Mouse (Mus musculus): ENCODE results near the gene Ptprt. TPM values are rescaled to one million over a fixed set of nuclear protein-coding genes. Genes with fewer than 3 reads are reported as not detected.

The Ptprt gene
- total RNA-seq, 2 experiments from 2014 or later: 0.84 to 1.00 TPM

DNA sequence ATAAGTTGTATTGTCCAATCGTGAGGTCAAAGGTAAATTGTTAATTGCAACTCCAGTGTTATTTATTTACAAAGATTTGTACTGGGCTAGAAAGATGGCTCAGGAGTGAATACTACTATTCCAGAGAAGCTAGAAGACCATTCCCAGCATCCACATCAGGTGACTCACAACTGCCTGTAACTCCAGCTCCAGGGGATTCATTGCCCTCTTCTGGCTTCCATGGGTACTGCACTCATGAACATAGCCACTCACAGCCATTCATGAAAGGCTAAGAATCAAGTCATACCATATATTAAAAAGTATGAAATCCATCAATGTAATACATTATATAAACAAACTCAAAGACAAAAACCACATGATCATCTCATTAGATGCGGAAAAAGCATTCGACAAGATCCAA lies 224.3 kb downstream of the Ptprt start:
- intact Hi-C loops (cut with DNase I; ENCODE audit: low total_unique reads): no loop called here
- no peak for DNase-seq

DNA sequence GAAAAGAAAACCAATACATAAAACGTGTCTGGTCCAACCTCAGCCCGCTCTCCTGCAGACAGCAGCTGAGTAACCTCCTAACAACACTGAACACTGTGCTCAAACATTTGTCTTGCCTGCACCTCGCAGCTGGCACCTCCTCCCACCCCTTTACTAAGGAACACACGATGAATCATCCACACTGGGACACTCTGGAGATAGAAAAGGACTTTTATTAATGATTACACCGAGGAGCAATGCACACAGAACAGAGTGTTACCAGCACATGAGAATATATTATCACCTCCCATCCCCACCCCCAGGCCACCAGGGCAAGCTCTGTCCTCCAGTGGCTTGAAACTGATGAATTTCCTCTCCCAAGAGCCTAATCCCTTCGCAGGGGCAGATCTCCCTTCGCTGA lies 230.8 kb downstream of the Ptprt start:
- DNase-seq: no peak
- intact Hi-C loops (cut with DNase I; ENCODE audit: low total_unique reads): no loop called here

DNA sequence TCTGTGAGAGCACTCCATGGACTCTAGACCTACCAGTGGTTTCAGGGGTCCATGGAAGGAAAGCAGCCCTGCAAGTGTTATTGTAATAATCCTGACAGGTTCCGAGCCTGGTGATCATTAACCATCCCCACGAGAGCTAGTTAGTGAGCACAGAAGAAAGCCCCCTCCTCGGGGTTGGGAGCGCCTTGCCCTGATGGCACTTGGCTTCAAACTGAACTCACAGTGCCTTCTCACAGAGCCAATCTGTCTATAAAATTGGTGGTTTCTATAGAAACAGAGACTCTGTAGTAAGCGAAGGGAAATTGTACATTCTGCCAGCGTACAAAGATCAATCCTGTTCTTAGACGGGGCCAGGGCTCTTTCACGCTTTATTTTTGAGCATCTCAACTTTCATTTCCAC lies 234.8 kb downstream of the Ptprt start:
- no peak for DNase-seq
- intact Hi-C loops (cut with DNase I; ENCODE audit: low total_unique reads): no loop called here

DNA sequence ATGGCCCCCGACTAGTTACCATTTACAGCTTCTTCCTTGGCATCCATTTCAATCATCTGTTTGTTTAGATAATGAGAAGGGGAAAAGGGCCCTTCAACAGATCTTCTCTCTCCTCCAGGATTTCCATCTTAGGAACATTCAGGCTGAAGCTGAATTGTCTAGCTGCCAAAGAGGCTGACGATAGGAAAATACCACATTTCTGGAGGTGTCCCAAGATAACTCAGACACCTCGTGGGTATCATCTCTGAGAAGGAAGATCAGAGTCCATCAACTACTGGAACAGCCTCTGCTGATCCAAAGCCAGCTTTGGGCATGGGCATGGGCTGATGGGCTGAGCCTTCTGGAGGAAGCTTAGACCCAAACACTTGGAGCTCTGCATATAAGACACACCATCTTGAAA lies 242.8 kb downstream of the Ptprt start:
- intact Hi-C loops (cut with DNase I; ENCODE audit: low total_unique reads): no loop called here
- no peak for DNase-seq

DNA sequence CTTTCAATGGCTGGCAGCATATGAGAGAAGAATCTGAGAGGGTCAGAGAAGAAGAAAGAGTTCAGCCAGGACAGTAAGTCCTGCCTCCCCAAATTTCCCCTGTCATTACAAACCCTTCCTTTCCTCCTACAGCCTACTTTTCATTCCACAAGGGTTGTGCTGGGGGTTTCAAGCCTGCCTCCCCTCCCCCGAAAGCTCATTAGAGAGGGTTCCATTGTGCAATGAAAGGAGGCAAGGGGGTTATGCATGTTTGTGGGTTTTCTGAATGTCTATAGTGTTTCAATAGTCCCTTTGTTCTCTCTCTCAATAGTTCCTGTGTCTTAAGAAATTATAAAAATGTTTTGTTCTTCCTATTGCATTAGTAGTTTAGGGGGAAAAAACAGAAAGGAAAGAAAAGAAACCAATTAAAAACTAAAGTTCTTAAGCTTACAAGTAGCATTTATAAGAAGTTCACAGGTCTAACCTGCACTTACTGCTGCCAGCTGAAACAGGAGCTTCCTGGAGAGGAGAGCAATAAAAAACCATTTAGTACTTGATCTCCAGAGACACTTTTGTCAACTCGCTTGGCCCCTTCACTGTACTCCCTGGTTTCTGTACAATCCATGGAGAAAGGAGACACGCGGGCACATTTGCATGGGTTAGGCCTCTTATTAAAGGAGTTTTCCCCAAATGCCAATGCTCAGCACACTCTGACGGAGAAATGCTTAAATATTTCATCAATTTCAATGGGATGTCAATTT lies 247.7 kb downstream of the Ptprt start:
- DNase-seq: no peak
- intact Hi-C loops (cut with DNase I; ENCODE audit: low total_unique reads): no loop called here

DNA sequence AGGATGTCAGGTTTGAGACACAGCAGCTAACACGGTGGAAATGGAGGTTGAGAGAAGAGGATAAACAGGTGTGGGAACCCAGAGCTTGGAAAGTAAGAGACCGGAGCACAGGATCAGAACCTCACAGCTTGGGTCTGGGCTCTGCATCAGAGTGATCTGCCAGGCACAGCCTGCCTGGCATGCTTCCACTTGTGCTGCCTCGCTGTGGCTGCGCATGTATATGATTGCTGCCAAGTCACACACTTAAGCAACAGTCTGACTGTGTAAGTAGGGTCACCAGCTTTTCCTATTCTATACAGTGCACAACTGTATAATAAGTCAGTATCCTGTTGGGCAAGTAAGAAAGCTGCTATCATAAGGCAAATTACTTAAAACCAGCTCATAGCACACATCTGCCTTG lies 249.9 kb downstream of the Ptprt start:
- intact Hi-C loops (cut with DNase I; ENCODE audit: low total_unique reads): no loop called here
- DNase-seq: no peak

DNA sequence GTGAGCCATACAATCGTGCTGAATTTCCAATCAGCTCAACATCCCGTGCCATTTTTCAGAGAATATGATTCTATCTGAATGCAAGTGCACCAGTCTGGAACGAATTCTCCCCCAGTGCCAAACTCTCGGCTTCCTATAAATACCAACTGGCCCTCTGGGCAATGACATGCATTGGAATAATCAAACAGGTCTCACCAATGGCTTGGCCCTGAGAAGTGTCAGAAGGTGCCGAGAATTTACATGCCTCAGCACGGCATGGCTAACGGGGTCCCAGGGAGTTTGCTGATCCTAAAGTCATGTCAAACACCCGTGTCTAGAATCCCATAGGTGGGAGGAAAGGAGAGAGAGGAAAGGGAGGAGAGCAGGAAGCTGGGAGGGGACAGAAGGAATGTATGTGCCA lies 251.7 kb downstream of the Ptprt start:
- intact Hi-C loops (cut with DNase I; ENCODE audit: low total_unique reads): no loop called here
- DNase-seq: no peak

DNA sequence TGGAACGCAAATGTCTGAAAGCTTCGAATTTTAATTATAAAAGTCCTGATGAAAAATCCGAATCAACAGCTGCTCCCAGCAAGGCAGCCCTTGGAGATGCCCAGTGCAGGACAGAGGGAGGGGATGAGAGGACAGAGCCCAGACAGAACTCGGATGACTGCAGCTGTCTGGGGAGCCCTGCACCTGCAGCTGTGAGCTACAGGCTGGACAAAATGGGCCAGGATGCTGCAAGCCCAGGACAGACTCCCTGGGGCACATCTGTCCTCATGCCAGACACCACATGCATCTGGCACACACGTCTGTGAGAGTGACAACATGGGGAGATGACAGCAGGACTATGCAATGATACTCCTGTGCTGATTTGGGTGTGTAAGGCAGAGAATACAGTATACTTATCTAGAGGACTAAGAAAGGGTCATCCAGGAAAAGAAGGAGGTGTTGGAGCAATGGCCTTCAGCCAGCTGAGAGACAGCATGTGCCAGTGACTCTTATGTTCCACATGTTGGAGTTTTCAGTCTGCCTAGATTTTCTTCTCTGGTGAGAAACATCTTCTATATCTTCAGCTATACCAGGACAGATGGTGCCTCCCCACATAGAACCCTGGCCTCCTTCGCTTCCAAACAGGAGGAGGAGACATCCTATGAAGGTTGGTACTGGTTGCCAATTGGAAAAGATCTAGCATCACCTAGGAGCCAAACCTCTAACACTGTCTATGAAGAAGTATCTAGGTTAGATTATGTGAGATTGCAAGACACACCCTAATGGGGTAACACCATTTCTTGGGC lies 259.4 kb downstream of the Ptprt start:
- intact Hi-C loops (cut with DNase I; ENCODE audit: low total_unique reads): no loop called here
- peak; percentile 5 for DNase-seq

DNA sequence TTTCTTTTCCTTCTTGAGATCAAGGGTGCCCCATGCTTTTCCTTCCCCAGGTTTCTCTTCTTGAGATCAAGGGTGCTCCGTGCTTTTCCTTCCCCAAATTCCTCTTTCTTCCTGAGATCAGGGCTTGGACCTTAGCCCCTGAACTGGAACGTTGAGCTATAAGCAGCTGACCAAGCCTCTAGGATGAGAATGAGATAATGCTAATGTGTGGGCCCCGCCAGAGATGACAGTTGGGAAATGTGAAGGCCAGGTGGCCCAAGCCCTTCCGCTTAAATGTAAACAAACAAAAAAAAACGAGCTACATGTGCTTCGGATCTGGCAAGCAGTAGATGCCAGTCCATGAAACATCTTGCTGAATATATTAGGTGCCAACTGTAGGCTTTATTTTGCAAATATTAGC lies 266.3 kb downstream of the Ptprt start:
- DNase-seq: no peak
- intact Hi-C loops (cut with DNase I; ENCODE audit: low total_unique reads): no loop called here

DNA sequence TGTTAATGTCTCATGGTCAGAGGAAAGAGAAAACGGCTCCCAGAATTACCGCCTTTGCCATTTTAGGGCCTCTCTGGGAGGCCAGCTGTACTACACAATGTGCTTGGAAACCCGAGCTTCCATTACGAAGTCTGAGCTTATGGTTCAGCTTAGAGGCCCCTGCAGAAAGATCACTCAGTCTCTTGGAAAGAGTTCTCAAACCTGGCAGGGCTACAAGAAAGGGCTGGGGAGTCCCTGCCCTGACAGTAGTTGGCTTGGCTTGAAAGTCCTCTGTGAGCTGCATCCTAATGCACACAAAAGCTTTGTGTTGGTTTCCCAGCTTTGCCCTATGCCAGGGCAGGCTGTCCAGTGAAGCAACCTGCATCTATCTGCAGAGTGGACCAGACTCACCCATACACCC lies 269.1 kb downstream of the Ptprt start:
- DNase-seq: no peak
- intact Hi-C loops (cut with DNase I; ENCODE audit: low total_unique reads): no loop called here

DNA sequence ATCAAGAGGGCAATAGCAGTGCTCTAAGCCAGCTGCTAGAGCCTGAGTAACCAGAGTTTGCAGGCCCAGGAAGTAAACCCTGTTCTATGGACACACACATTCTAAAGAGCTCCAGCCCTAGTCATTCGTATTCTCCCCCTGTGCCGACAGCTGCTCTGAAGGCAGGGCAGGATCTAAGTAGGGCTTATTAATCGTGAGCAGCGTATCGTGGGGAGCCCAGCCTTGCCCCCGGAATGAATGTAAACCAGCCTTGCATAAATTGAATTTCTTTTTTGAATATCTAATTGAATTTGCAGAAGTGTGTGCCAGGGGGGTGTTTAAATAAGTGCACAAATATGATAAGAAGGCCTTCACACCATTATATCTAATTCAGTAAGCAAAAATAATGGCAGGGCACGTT lies 283.6 kb downstream of the Ptprt start:
- DNase-seq: no peak
- intact Hi-C loops (cut with DNase I; ENCODE audit: low total_unique reads): no loop called here

DNA sequence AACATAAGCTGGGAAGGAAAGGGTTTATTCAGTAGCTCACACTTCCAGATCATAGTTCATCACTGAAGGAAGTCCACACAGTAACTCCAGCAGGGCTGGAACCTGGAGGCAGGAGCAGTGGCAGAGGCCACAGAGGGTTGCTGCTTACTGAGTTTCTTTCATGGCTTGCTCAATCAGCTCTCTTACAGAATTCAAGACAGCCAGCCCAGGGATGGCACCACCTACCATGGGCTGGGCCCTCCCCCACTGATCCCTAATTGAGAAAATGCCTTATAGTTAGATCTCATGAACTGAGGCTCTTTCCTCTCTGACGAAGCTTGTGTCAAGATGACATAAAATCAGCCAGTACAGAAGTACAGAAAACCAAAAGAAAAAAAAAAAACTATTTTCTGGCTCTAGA lies 311.9 kb downstream of the Ptprt start:
- DNase-seq: no peak
- intact Hi-C loops (cut with DNase I; ENCODE audit: low total_unique reads): no loop called here

DNA sequence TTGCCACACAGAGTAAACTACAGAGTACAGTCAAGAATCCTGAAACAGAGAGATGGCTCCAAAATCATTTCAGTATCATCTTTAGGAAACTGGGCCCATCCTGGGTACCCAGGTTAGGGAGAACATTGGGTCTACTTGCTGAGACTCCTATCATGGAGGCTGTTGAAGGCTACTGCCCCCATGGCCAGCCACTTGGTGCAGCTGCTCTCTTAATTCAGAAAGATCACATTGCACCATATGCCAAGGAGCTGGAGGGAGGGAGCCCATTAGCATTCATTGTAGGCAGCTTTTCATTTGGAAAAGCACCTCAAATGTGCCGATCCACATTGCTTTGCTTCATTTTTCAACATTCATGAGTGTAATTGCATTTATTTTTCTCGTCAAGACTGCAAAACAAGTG lies 319.1 kb downstream of the Ptprt start:
- no peak for DNase-seq
- intact Hi-C loops (cut with DNase I; ENCODE audit: low total_unique reads): no loop called here

DNA sequence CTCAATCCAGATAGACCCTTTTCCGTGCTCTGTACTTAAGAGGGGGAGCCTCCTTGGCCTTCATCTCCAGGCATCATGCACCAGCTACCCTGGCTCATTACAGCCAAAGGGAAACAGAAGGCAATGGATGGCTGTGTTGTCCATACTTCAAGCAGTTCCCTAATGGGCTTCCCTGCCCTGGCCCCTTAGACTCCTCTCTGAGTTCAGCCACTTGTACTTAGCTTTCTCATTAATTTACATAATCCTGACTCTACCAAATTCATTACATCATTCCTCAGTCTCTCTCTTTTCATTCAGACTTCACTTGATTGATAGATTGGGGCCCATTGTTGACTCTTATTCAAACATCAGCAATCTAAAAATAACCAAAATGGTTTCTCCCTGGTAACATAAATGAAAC lies 320.7 kb downstream of the Ptprt start:
- intact Hi-C loops (cut with DNase I; ENCODE audit: low total_unique reads): no loop called here
- no peak for DNase-seq

DNA sequence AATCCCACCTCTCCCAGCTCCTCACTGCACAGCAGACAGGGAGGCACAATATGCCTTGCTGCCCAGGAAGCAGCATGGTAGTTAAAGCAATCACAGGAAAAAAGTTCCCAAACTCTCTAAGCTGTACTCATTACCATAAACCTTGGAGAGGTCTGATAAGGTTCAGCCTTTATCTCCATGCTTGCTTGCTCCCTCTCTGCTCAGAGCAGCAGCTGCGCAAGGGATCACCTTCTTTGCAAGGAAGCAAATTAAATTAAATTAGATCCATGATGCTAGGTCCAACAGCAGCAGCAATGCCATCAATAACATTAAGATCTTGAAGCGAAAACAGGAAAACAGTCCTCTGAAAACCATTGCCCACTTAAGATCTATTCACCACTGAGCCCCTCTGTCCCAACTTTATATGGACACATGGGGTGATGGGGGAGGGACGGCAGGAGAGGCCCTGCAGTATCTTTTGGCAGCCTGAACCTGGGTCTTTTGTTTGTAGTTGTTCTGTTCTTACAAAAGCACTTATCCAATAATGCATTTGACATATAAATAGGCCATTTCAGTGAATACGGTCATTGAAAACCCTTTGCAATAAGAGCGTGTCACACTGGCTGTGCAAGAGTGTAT lies 328.8 kb downstream of the Ptprt start:
- DNase-seq: no peak
- intact Hi-C loops (cut with DNase I; ENCODE audit: low total_unique reads): no loop called here

DNA sequence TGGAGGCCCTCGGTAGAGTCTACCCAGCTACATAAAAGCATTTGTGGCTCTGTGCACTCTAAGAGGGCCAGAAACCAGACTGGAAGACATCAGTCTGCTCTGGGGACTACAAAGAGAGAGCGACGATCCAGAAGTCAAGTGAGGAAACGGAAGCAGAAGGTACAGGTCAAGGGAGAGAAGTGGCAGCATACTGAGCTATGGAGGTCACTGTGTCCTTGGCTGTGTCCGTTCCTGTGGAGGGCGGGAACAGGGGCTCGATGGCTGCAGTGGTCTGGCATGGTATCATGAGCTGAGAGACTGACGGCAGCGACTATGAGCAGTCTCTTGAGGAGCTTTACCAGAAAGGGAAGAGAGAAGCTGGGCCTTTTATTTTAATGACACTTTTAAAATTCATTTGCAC lies 331.5 kb downstream of the Ptprt start:
- DNase-seq: no peak
- intact Hi-C loops (cut with DNase I; ENCODE audit: low total_unique reads): no loop called here

DNA sequence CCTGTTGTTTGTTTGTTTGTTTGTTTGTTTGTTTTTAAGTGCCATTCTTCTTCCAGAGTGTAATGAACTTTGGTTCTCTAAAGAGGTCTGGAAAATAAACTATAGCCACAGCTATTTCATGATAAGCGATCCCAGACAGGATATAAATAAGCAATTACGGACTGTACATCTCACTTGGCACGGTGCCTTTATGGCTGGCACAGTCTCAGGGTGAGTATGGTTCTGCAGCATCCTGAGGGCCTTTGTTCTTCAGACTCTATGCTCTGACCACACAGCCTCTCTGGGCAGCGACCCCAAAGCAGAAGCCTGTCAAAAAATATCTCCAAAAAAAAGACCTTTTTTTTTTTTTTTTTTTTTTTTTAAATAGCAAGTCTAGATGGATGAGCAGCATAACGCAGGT lies 338.5 kb downstream of the Ptprt start:
- intact Hi-C loops (cut with DNase I; ENCODE audit: low total_unique reads): no loop called here

DNA sequence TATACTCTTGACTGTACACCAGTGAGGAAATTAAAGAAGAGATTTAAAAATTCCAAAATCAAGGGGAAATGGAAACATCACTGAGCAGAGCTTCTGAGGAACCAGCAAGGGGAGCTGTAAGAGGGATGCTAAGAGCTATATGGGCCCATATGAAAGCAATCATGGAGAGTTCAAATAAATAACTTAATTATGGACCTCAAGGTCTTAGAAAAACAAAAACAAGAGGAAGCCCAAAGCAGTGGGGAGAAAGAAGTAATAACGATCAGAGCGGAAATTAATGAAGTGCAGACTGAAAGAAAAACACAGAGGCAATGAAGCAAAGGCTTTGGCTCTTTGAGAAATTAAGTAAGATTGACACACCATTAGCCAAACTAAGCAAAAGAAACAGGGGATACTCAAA lies 353.0 kb downstream of the Ptprt start:
- intact Hi-C loops (cut with DNase I; ENCODE audit: low total_unique reads): no loop called here

More for the DNA sequence above, 338.5 kb downstream of the Ptprt start:
- DNase-seq: no peak

DNA sequence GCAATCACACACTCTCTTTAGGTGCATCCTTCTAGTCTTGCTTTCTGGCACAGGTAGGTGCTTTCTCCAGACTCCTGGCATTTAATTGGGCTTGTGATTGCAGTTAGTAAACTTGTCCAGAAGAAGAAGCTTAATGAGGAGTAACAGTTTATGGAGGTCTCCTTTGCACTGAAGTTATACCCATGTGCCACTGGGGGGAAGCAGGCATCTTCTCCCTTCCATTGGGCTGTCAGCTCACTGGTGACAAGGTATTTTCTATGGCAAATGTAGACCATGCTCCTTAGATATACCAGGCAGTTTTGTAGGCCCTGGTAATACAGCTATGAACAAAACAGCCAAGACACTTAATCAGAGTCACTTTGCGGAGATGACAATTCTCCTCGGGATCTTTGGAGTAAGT lies 366.9 kb downstream of the Ptprt start:
- DNase-seq: no peak
- intact Hi-C loops (cut with DNase I; ENCODE audit: low total_unique reads): no loop called here

More for the DNA sequence above, 353.0 kb downstream of the Ptprt start:
- no peak for DNase-seq

DNA sequence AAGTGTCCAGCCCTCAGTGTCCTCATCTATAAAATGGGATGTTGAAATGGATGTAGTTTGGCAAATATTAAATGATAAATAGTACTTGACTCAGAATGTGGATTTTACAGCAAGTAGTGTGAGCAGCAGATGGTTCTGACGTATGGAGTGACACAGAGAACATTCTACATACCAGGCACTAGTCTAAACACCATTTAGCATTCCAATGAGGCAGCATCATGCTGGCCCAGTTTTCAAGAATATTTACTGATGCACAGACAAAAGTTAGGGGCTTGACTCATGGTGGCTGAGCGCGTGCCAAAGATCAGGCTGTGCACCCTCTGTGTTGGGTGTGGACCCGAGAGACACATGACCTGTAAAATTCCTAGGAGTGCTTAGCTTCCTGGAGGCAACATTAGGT lies 378.3 kb downstream of the Ptprt start:
- no peak for DNase-seq
- intact Hi-C loops (cut with DNase I; ENCODE audit: low total_unique reads): no loop called here

DNA sequence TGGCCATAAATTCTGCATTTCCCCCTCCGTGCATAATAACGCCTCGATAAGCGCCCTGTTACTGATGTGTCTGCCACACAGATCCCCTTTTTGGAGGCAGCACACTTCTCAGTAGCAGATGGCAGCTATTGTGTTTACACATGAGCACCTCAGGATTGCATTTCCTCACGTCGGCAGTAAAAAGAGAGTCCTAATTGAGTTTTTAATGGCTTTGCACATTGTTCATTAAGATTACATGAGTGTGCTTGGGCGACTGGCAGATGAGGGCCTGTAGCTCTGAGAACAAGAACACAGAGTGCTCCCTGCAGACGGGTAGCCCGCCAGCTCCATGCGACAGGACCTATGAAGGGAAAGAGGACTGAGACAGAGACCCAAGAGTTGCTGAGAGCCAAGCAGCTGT lies 378.8 kb downstream of the Ptprt start:
- DNase-seq: no peak
- intact Hi-C loops (cut with DNase I; ENCODE audit: low total_unique reads): no loop called here
